Mouse (Mus musculus) neural tube, postnatal 0 days (tissue): Measurements from ENCODE around the gene Klrk1. TPM values are rescaled to one million over a fixed set of nuclear protein-coding genes. Genes with fewer than 3 reads are reported as not detected.

Experiments
- polyA plus RNA-seq: library from polyadenylated mRNA; unstranded; fragments of >200 nt; fragmentation: Nextera tagmentation; extraction: Ambion mirVana; gene quantifications from 2 replicates; pipeline ENCODE4 v1.2.1, GENCODE M21; 2015

Gene Klrk1
- polyA plus RNA-seq, result 0.23 and 0.26 TPM in 2 replicates

GRCm38 (mm10) chr6:129623735-129624134 lies at the start of gene Klrk1:
Gene Klrk1 (minus strand): TSS chr6:129623864.

DNA sequence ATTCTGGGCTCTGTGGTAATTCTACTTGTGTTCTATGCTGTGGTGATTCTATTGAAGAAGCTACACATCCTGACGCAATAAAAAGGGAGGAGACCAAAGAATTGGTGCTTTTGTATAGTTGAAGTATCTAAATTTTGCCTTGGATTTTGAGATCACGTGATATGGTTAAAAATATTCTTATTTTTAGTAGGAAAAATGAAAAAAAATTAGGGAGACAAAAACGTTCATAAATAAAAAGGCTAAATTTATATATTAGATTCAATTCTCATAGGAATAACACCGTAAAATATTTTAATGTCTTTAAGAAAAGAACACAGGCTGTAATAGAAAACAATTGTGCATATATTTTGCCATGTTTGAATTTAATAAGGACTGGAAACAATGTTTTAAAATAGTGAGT lies 36.9 kb upstream of the Klrk1 start, which contains the start of gene Klrc2:
Gene Klrc2, minus strand, starts transcription at position 101 of the 400 bp plus-strand sequence.

GRCm38 (mm10) chr6:129643237-129643636 lies 19.6 kb upstream of the Klrk1 start, which contains the start of gene Klrc3:
Gene Klrc3 (minus strand): TSS chr6:129643337.

DNA sequence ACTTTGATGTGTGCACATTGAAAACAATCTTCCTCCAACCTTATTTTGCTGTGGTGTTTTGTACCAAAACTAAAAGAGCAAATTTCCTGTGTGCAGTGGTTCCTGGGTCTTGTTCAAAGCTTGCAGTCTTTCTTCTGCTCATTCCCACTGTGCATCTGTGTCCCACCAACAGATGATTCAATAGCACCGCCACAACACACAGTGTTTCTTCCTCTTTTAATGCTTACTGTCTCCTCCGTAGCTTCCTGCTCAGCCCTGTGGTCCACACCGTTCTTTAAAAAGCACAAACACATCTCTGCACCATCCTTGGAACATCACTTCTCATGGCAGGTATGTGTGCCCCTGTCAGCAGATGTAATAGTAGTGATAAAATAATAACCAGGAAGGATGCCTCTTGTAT lies 32.2 kb downstream of the Klrk1 start, which contains the start of gene Klrd1:
Gene Klrd1, plus strand, starts transcription at position 275 of the 400 bp plus-strand sequence.

DNA sequence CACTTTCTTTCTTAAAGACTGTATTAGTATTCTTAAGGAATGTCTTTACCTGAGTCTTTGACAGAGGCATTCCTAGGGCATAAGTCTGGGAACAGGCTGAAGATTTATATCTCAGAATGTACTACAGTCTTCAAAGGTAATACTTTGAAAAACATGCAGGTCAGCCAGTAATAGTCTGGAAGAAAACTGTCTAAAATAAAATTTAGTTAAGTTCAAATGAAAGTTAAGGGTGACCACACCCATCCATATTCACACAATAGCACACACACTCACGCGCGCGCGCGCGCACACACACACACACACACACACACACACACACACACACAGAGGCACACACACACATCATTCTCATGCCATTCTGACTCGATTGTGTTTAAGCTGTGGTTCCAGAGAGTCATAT lies 46.1 kb downstream of the Klrk1 start, which contains the start of gene Klre1:
Gene Klre1, plus strand, starts transcription at position 301 of the 400 bp plus-strand sequence.

Other genes starting within 250 kb of the Klrk1 start
- 0.17 and 0.22 TPM in 2 replicates for gene Clec12b, start 238.0 kb downstream of the Klrk1 start, polyA plus RNA-seq
- gene Clec1b, start 226.6 kb downstream of the Klrk1 start, polyA plus RNA-seq, result 0.74 and 0.83 TPM in 2 replicates
- 0.09 and 0.22 TPM in 2 replicates for gene Clec9a, start 215.0 kb downstream of the Klrk1 start, polyA plus RNA-seq
- 3.1 and 3.5 TPM in 2 replicates for gene Clec1a, start 171.9 kb downstream of the Klrk1 start, polyA plus RNA-seq
- gene Olr1, start 116.7 kb downstream of the Klrk1 start, polyA plus RNA-seq, result not detected in 2 replicates
- gene Tmem52b, start 111.3 kb downstream of the Klrk1 start, polyA plus RNA-seq, result not detected in 2 replicates
- gene Gabarapl1, start 90.7 kb downstream of the Klrk1 start, polyA plus RNA-seq, result 266 and 268 TPM in 2 replicates
- gene Klre1, start 46.0 kb downstream of the Klrk1 start, polyA plus RNA-seq, result not detected in 2 replicates
- gene Klrd1, start 32.1 kb downstream of the Klrk1 start, polyA plus RNA-seq, result not detected in 2 replicates
- not detected in 2 replicates for gene Klrc3, start 19.5 kb upstream of the Klrk1 start, polyA plus RNA-seq
- gene Klrc2, start 36.8 kb upstream of the Klrk1 start, polyA plus RNA-seq, result not detected in 2 replicates
- not detected in 2 replicates for gene Klrc1, start 55.1 kb upstream of the Klrk1 start, polyA plus RNA-seq
- gene Klri1, start 93.3 kb upstream of the Klrk1 start, polyA plus RNA-seq, result 1.1 and 1.7 TPM in 2 replicates
- not detected in 2 replicates for gene Klri2, start 116.6 kb upstream of the Klrk1 start, polyA plus RNA-seq
- not detected in 2 replicates for gene Gm156, start 160.4 kb upstream of the Klrk1 start, polyA plus RNA-seq
- not detected in 2 replicates for gene Gm17631, start 238.8 kb upstream of the Klrk1 start, polyA plus RNA-seq